Mouse (Mus musculus): ENCODE results near the gene Arvcf.

GRCm38 (mm10) chr16:18345243-18345642 is 2.7 kb upstream of the Arvcf start:
- TF ChIP-seq CTCF (IDR thresholded peaks at IDR 0.05; ENCODE audit: low read depth) (peak; percentile 98), EP300 (IDR thresholded peaks at IDR 0.05; ENCODE audit: low read depth) (no peak)
